Mouse (Mus musculus): ENCODE data around the gene Olfr611. TPM values are rescaled to one million over a fixed set of nuclear protein-coding genes. Genes with fewer than 3 reads are reported as not detected.
"Not testable (repeated sequence)": the region's sequence is repeated elsewhere in the genome, so short reads cannot be mapped to it uniquely, and the experiment has no call there.

Olfr611 gene
- not detected in 2 replicates for polyA plus RNA-seq (2015; fragmentation: Nextera tagmentation; extraction: Ambion mirVana)

DNA sequence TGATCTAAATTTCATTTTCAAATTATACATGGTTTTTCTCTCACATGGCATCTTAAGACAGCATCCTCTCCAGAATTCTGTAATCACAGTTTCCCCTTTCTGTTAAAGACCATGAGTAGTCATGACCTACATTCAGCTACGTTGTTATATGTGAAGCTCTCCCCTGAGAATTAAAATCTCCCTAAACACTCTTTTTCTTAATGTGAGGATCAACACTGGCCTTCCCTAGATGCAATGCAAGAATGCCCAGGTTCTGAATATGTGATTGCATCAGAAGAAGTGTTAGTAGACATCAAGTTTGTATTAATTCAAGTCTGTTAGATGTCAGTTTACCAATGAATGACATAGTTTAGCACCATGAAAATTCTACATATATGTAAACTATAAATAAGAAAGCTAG, at the start of gene Olfr611:
Gene Olfr611 (minus strand): TSS at position 101 of the 400 bp plus-strand sequence.
- not testable (repeated sequence) for H3K27ac ChIP-seq (ENCODE audit: low read depth, low read length); H3K36me3 ChIP-seq (ENCODE audit: control insufficient read depth, insufficient read depth, low read length); H3K9me3 ChIP-seq (ENCODE audit: control insufficient read depth, low read length); H3K4me1 ChIP-seq (ENCODE audit: control insufficient read depth, insufficient read depth, low read depth, low read length); H3K27me3 ChIP-seq (replicated peaks; ENCODE audit: control insufficient read depth, insufficient read depth, low read length); H3K9ac ChIP-seq (ENCODE audit: low read depth, low read length); H3K4me2 ChIP-seq (ENCODE audit: low read length); ATAC-seq; H3K4me3 ChIP-seq (ENCODE audit: low read length)
- WGBS = 71% methylated on average over 1 of the region's 1 CpGs

DNA sequence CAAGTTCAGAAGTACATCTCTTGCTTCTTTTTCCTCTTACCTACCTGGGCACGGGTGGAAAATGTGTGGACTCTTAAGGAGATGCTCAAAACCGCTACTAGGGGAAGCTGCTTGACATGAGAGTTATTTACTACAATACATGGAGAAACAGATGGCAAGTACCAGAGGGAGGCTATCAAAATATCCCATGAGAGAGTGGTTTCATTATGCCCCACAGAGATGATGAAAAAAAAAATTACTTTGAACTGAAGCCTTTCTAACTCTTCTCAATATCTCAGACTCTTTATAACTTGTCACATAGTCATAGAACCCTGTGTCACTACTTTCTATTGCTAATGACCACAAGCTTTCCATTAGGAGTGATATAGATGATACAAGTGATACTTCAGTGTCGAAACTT, 48.4 kb upstream of the Olfr611 start, which contains the start of gene Olfr616:
Gene Olfr616 (minus strand): TSS at position 101 of the 400 bp plus-strand sequence.
- ATAC-seq = no peak

DNA sequence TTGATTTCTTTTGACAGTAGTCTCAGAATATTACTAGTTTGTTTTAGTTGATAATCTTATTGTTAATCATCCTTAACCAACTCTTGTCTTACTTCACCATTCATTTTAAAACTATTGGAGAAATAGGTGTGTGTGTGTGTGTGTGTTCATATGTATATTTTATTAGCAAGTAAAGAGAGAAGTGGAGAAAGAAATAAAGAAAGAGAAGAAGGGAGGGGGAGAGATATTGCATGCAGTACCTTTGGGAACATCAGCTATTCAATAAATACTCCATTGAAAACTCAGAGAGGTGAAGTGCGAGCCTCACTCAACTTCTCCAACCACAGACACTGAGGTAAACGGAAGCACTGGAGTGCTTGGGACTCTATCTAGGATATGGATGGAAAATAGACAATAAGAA, 35.1 kb upstream of the Olfr611 start, which contains the start of gene Olfr615:
Gene Olfr615 (plus strand): TSS at position 301 of the 400 bp plus-strand sequence.
- H3K9me3 ChIP-seq (ENCODE audit: control insufficient read depth, low read length) = no peaks in the 10 kb centered on the region
- H3K9ac ChIP-seq (ENCODE audit: low read depth, low read length) = no peak within 1 kb of the TSS
- H3K27me3 ChIP-seq (replicated peaks; ENCODE audit: control insufficient read depth, insufficient read depth, low read length) = no peaks in the 10 kb centered on the region
- WGBS = 74% methylated on average over 2 of the region's 2 CpGs
- H3K36me3 ChIP-seq (ENCODE audit: control insufficient read depth, insufficient read depth, low read length) = no peaks in the 10 kb centered on the region
- H3K27ac ChIP-seq (ENCODE audit: low read depth, low read length) = no peak within 1 kb of the TSS
- no peak for ATAC-seq
- no peaks in the 10 kb centered on the region for H3K4me1 ChIP-seq (ENCODE audit: control insufficient read depth, insufficient read depth, low read depth, low read length)
- H3K4me3 ChIP-seq (ENCODE audit: low read length) = no peak within 1 kb of the TSS
- no peak within 1 kb of the TSS for H3K4me2 ChIP-seq (ENCODE audit: low read length)

More for the DNA sequence above, 48.4 kb upstream of the Olfr611 start, which contains the start of gene Olfr616:
- Histone ChIP-seq H3K4me1 (ENCODE audit: control insufficient read depth, insufficient read depth, low read depth, low read length) (no peaks in the 10 kb centered on the region), H3K4me3 (ENCODE audit: low read length) (no peak within 1 kb of the TSS), H3K9me3 (ENCODE audit: control insufficient read depth, low read length) (no peaks in the 10 kb centered on the region), H3K36me3 (ENCODE audit: control insufficient read depth, insufficient read depth, low read length) (no peaks in the 10 kb centered on the region), H3K4me2 (ENCODE audit: low read length) (no peak within 1 kb of the TSS), H3K9ac (ENCODE audit: low read depth, low read length) (no peak within 1 kb of the TSS), H3K27me3 (replicated peaks; ENCODE audit: control insufficient read depth, insufficient read depth, low read length) (no peaks in the 10 kb centered on the region), H3K27ac (ENCODE audit: low read depth, low read length) (no peak within 1 kb of the TSS)
- WGBS = 90% methylated on average over 3 of the region's 3 CpGs

DNA sequence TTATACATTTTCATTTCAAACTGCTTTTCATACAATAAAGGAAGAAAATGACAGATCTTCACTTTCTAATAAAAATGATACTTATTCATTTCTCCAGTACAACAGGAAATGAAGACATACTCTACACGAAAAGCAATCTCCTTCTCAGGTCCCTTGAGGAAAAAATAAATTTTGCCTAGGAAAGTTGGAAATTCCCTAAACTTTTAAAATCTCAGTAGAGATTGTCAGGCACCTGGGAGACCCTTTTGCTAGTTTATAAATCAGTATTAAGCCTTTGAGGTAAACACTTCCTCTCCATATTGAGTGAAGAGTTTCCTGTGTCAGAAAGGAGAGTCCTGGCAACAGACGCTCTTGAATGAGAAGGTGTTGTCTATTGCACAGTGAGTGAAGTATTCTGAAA, 27.1 kb upstream of the Olfr611 start, which contains the start of gene Olfr613:
Gene Olfr613 (plus strand): TSS at position 301 of the 400 bp plus-strand sequence.
- H3K27me3 ChIP-seq (replicated peaks; ENCODE audit: control insufficient read depth, insufficient read depth, low read length) = no peaks in the 10 kb centered on the region
- 87% methylated on average over 2 of the region's 2 CpGs for WGBS

DNA sequence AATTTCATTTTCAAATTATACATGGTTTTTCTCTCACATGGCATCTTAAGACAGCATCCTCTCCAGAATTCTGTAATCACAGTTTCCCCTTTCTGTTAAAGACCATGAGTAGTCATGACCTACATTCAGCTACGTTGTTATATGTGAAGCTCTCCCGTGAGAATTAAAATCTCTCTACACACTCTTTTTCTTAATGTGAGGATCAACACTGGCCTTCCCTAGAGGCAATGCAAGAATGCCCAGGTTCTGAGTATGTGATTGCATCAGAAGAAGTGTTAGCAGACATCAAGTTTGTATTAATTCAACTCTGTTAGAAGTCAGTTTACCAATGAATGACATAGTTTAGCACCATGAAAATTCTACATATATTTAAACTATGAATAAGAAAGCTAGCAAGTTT, 22.0 kb upstream of the Olfr611 start, which contains the start of gene Olfr612:
Gene Olfr612 (minus strand): TSS at position 101 of the 400 bp plus-strand sequence.
- not testable (repeated sequence) for H3K36me3 ChIP-seq (ENCODE audit: control insufficient read depth, insufficient read depth, low read length); H3K4me1 ChIP-seq (ENCODE audit: control insufficient read depth, insufficient read depth, low read depth, low read length); ATAC-seq; H3K4me3 ChIP-seq (ENCODE audit: low read length); H3K9ac ChIP-seq (ENCODE audit: low read depth, low read length); H3K27ac ChIP-seq (ENCODE audit: low read depth, low read length); H3K9me3 ChIP-seq (ENCODE audit: control insufficient read depth, low read length); H3K27me3 ChIP-seq (replicated peaks; ENCODE audit: control insufficient read depth, insufficient read depth, low read length); H3K4me2 ChIP-seq (ENCODE audit: low read length)
- WGBS = 90% methylated on average over 2 of the region's 2 CpGs

More for the DNA sequence above, 27.1 kb upstream of the Olfr611 start, which contains the start of gene Olfr613:
- no peaks in the 10 kb centered on the region for H3K36me3 ChIP-seq (ENCODE audit: control insufficient read depth, insufficient read depth, low read length)
- no peak within 1 kb of the TSS for H3K4me3 ChIP-seq (ENCODE audit: low read length)
- H3K27ac ChIP-seq (ENCODE audit: low read depth, low read length) = no peak within 1 kb of the TSS
- no peak within 1 kb of the TSS for H3K4me2 ChIP-seq (ENCODE audit: low read length)
- H3K4me1 ChIP-seq (ENCODE audit: control insufficient read depth, insufficient read depth, low read depth, low read length) = no peaks in the 10 kb centered on the region
- no peak for ATAC-seq
- H3K9ac ChIP-seq (ENCODE audit: low read depth, low read length) = no peak within 1 kb of the TSS
- H3K9me3 ChIP-seq (ENCODE audit: control insufficient read depth, low read length) = no peaks in the 10 kb centered on the region

DNA sequence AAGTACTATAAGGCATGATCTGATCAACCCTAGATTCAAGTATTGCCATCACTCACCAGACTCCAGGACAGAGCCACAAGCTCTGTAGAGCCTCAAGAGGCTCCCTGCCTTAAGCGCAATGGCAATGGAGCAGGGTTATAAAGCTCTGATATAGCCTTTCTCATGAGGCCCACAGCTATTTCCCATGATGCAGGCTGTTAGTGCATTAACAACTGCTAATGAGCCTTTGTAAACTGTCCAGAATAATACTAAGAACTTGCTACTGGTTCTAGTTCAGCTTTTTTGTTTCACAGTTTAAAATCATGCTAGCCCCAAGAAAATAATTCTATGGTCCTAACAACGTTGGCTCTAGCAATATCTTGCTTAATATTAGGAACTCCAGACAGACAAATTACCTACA, 8.6 kb downstream of the Olfr611 start, which contains the start of gene Olfr610:
Gene Olfr610 (minus strand): TSS at position 101 of the 400 bp plus-strand sequence.
- Histone ChIP-seq H3K9me3 (ENCODE audit: control insufficient read depth, low read length) (no peaks in the 10 kb centered on the region), H3K27me3 (replicated peaks; ENCODE audit: control insufficient read depth, insufficient read depth, low read length) (no peaks in the 10 kb centered on the region), H3K4me3 (ENCODE audit: low read length) (no peak within 1 kb of the TSS), H3K27ac (ENCODE audit: low read depth, low read length) (no peak within 1 kb of the TSS), H3K9ac (ENCODE audit: low read depth, low read length) (no peak within 1 kb of the TSS), H3K4me1 (ENCODE audit: control insufficient read depth, insufficient read depth, low read depth, low read length) (no peaks in the 10 kb centered on the region), H3K4me2 (ENCODE audit: low read length) (no peak within 1 kb of the TSS), H3K36me3 (ENCODE audit: control insufficient read depth, insufficient read depth, low read length) (no peaks in the 10 kb centered on the region)
- 86% methylated on average over 2 of the region's 2 CpGs for WGBS
- ATAC-seq = no peak

DNA sequence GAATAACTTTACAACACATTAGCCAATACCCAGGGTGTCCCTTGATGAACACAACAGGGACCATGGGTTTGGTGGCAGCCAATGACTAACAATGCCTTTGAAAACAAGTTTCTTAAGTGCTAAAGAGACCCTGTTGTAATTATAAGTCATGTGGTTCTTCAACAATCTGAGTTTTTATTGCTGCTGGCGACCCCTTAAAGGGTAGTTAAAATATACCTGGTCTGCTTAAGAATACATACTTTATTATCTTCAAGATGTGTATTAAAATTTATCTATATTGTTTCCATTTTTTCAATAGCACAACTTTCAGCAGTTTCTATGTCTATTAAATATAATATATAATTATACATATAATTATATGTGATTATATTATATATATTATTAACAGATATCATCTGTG, 22.7 kb downstream of the Olfr611 start, which contains the start of gene Olfr609:
Gene Olfr609 (minus strand): TSS at position 101 of the 400 bp plus-strand sequence.
- no peak within 1 kb of the TSS for H3K27ac ChIP-seq (ENCODE audit: low read depth, low read length)
- 64% methylated on average over 1 of the region's 1 CpGs for WGBS
- no peaks in the 10 kb centered on the region for H3K4me1 ChIP-seq (ENCODE audit: control insufficient read depth, insufficient read depth, low read depth, low read length)
- no peaks in the 10 kb centered on the region for H3K27me3 ChIP-seq (replicated peaks; ENCODE audit: control insufficient read depth, insufficient read depth, low read length)
- no peak within 1 kb of the TSS for H3K9ac ChIP-seq (ENCODE audit: low read depth, low read length)
- no peak within 1 kb of the TSS for H3K4me2 ChIP-seq (ENCODE audit: low read length)
- no peaks in the 10 kb centered on the region for H3K9me3 ChIP-seq (ENCODE audit: control insufficient read depth, low read length)
- no peak within 1 kb of the TSS for H3K4me3 ChIP-seq (ENCODE audit: low read length)
- ATAC-seq = no peak
- no peaks in the 10 kb centered on the region for H3K36me3 ChIP-seq (ENCODE audit: control insufficient read depth, insufficient read depth, low read length)

DNA sequence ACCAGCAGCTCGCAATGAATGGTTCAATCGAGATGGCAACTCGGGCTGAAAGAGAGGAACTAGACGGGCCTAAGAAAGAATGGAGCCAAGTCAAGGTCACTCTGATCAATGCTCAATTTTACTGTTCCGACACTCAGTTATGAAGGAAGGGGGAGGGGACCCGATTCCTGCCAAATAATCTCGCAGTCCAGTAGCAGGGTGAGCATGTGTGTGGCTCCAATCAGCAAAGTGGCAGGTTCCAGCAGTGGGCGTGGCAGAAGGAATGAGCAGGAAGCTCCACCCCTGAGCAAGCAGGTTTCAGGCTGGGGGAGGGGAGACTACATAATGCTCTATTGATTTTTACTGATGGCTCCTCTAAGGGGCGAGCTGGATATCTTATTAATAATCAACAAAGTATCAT, 43.5 kb downstream of the Olfr611 start:
- WGBS = 84% methylated on average over 9 of the region's 9 CpGs
- not testable (repeated sequence) for H3K4me3 ChIP-seq (ENCODE audit: low read length); H3K9me3 ChIP-seq (ENCODE audit: control insufficient read depth, low read length); H3K4me2 ChIP-seq (ENCODE audit: low read length); H3K27me3 ChIP-seq (replicated peaks; ENCODE audit: control insufficient read depth, insufficient read depth, low read length); H3K27ac ChIP-seq (ENCODE audit: low read depth, low read length); H3K36me3 ChIP-seq (ENCODE audit: control insufficient read depth, insufficient read depth, low read length); H3K4me1 ChIP-seq (ENCODE audit: control insufficient read depth, insufficient read depth, low read depth, low read length); H3K9ac ChIP-seq (ENCODE audit: low read depth, low read length)
- peak; percentile 63; the same call in 1 of the 2 replicates for ATAC-seq

DNA sequence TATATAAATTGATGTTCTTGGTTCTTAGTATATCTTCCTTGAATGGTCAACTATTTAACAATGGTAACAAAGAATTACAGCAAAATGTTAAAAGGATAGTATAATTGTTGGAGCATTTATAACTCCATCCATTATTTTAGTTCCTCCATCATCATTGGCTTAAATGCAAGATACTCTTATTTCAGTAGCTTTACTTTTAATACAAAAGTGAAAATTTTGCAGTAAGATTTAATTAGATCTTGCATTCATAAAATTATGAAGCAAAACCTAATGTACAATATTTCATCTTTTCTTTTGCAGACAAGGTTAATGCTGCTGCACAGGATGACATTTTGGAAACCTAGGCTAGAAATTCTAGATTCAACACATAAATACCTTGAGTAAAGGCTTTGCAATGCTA, 51.1 kb downstream of the Olfr611 start, which contains the start of gene Olfr608:
Gene Olfr608 (plus strand): TSS at position 301 of the 400 bp plus-strand sequence.
- no peak within 1 kb of the TSS for H3K27ac ChIP-seq (ENCODE audit: low read depth, low read length)
- no peak for ATAC-seq
- no peak within 1 kb of the TSS for H3K9ac ChIP-seq (ENCODE audit: low read depth, low read length)
- no peaks in the 10 kb centered on the region for H3K9me3 ChIP-seq (ENCODE audit: control insufficient read depth, low read length)
- no peak within 1 kb of the TSS for H3K4me2 ChIP-seq (ENCODE audit: low read length)
- H3K4me3 ChIP-seq (ENCODE audit: low read length) = no peak within 1 kb of the TSS
- no peaks in the 10 kb centered on the region for H3K36me3 ChIP-seq (ENCODE audit: control insufficient read depth, insufficient read depth, low read length)
- H3K27me3 ChIP-seq (replicated peaks; ENCODE audit: control insufficient read depth, insufficient read depth, low read length) = no peaks in the 10 kb centered on the region
- H3K4me1 ChIP-seq (ENCODE audit: control insufficient read depth, insufficient read depth, low read depth, low read length) = no peaks in the 10 kb centered on the region

Data from hindbrain, embryonic 16.5 days (tissue).